Mouse (Mus musculus) spleen, postnatal 14 days (tissue): ENCODE data around the gene Mettl6.

Source experiments
- DNase-seq, 2 experiments: peaks; one replicate each; pipeline ENCODE4 v3.0.0; 2021 to 2022; ENCODE audit warnings: low spot score in 2 of 2

Gene Mettl6

DNA sequence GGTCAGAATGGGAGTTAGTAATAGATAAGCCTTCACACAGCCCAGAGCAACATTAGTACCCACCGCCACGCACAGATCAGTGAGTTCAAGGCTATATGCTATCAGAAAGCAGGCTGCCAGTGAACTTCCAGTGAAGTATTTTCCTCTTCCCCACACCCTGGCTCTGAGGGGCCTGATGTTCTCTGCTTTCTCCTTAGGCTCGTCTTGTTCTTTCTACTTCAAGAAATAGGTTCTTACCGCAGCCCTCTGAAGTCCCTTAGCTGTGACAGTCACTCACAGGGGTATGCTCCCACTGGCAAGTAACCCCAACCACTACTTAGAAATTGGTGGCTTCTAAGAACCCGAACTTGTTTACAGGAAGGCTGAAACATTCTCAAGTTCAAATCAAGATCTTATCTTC is 61.7 kb downstream of the Mettl6 start:
- no peak for DNase-seq

DNA sequence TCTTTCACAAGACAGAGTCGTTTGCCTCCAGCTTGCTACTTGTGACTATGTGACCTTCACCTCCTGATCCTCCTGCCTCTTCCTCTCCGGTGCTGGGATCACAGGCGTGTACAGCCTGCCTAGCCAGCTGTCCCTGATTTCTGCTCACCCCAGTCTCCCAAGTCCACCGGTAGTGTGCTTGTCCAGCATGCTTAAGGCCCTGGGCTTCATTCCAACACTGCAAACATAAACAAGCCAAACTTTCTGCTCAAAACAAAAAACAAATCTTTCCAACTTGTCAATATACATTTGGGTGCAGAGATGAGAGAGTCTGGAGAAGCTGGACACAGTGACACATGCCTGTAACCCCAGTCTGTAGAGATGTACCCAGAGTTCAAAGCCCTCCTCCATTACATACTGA is 62.4 kb downstream of the Mettl6 start:
- DNase-seq, result no peak

DNA sequence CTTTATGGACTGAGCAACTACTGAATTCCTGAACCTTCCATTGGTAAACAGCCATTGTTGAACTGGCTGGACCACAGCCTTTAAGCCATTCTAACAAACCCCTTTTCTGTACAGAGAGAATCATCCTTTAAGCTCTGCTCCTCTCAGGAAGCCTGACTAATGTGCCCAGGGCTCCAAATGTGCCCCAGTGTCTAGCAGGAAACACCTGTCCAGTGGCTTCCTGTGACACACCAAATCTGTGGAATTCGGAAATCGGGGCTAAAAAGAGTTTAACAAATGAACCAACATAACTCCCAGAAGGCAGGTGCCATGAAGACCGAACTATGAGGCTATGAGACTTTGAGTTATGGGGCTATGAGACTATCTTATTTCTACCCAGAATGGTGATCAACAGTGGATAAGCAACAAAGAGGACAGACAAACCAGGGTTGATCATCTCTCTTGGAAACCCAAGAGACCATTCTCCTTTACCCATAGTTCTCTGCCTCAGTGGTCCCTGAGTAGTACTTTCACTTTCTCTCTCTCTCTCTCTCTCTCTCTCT is 63.0 kb downstream of the Mettl6 start:
- DNase-seq, result no peak

DNA sequence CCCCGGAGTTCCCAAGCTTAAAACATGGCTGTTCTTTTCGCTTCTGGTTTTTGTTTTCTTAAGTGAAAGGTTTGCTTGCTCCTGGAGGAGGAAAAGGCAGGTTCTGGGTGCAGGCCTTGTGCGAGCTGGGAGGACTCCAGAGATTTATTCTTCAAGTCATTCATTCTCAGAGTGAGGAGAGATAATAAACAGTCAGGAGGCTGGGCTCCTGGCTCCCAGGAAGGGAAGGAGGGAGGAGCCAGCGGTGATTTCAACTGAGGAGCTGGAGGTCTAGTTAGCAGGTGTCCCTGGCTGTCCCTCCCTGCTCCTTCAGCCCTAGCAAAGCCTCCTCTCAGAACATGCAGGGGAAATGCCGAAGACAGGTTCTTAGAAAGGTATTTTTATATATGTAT is 65.8 kb downstream of the Mettl6 start:
- no peak for DNase-seq

DNA sequence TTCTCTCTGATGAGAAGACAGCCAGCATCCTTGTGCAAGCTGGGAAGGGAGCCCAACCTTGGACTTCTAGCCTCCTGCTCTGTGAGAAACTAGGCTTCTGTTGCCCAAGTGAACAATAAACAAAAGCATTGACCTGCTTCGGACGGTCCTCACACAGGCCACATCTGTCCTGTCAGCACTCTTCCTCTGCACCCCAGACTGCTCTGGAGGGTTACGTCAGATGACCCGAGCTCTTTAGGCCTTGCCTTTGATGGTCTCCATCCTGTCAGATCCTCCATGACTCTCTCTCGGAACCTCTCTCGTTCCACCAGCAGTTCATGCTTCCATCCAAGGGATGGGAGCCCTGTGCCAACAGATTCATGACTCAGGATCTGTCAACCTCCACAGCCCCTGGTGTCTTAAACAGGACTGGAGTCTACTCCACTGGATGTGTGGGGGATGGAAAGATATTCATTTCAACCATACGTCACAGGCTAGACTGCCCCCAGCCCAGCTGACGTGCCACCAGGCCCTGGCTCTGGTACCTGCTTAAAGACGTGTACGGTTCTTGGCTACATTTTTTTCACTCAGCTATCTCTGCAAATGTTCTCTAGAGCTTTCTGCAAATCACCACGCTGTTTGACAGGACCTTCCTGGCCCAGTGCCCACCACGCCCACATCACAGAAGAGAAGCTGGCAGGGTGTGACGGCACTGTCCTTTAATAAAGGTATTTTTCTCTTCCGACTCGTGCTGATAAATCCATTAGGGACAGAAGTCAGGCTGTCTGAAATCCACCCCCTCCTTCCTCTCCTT is 66.4 kb downstream of the Mettl6 start:
- DNase-seq, result no peak
